Mouse (Mus musculus) lung, embryonic 16.5 days (tissue): ENCODE data around the gene Lce3d. TPM values are rescaled to one million over a fixed set of nuclear protein-coding genes. Genes with fewer than 3 reads are reported as not detected.

Source experiments
- ATAC-seq: fragments of 200-750 bp; cut with Nextera tagmentation; 2 replicates; pipeline ENCODE4 v1.8.0; 2017; ENCODE audit warnings: low read depth, mild to moderate bottlenecking, moderate library complexity
- H3K27ac ChIP-seq: fragments of 300-500 bp; sonication (generic); 2 replicates; pipeline ENCODE4 v1.5.1; 2014; ENCODE audit warnings: mild to moderate bottlenecking, control low read depth, low read length
- H3K27me3 ChIP-seq: fragments of 300-500 bp; sonication (generic); 2 replicates; pipeline ENCODE4 v1.6.1; 2014; ENCODE audit warnings: low read depth, low read length, mixed read lengths; ENCODE audit not compliant: control insufficient read depth, insufficient read depth
- H3K36me3 ChIP-seq: fragments of 300-500 bp; sonication (generic); 2 replicates; pipeline ENCODE4 v1.6.1; 2014; ENCODE audit warnings: low read length; ENCODE audit not compliant: control insufficient read depth, insufficient read depth
- H3K4me1 ChIP-seq: fragments of 300-500 bp; sonication (generic); replicated peaks from 2 replicates; pipeline ENCODE4 v1.6.1; 2014; ENCODE audit warnings: low read length, mixed read lengths; ENCODE audit not compliant: control insufficient read depth, insufficient read depth
- H3K4me2 ChIP-seq: fragments of 300-500 bp; sonication (generic); 2 replicates; pipeline ENCODE4 v1.6.1; 2014; ENCODE audit warnings: low read depth, low read length, control low read depth
- H3K4me3 ChIP-seq: fragments of 300-500 bp; sonication (generic); 2 replicates; pipeline ENCODE4 v1.5.1; 2014; ENCODE audit warnings: mild to moderate bottlenecking, low read length, control low read depth
- H3K9ac ChIP-seq: fragments of 300-500 bp; sonication (generic); 2 replicates; pipeline ENCODE4 v1.6.1; 2014; ENCODE audit warnings: low read length, control low read depth
- H3K9me3 ChIP-seq: fragments of 300-500 bp; sonication (generic); 2 replicates; pipeline ENCODE4 v1.6.1; 2016; ENCODE audit warnings: low read length; ENCODE audit not compliant: control insufficient read depth
- WGBS: fragments of 180-500 bp; shearing (Covaris S2); extraction: QIAGEN DNeasy Blood & Tissue Kit; methylation state at CpG from one replicate; pipeline ENCODE4 v1.1.7; 2014; 5-methylcytosine and 5-hydroxymethylcytosine counted together
- polyA plus RNA-seq: library from polyadenylated mRNA; unstranded; fragments of >200 nt; fragmentation: Nextera tagmentation; extraction: Ambion mirVana; gene quantifications from 2 replicates; pipeline ENCODE4 v1.2.1, GENCODE M21; 2015

Gene Lce3d
- polyA plus RNA-seq = not detected in 2 replicates

DNA sequence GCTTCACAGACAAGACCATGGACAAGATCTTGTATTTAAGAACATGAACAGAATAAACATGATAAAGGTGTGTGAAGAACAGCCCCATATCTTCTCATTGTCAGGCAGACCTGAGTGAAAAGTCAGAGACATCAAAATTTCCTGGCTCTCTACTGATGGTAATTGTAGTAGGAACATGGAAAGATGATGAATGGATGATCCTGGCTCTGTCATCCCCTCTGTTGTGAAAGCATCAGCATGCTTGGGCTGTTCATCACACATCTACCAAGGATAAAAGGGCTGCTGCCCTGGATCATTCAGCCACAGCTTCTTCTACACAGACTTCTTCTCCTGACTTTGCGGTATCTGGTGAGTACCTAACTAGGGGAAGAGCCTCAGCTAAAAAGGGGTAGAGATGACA is at the start of gene Lce3d:
Lce3d (plus strand) TSS at position 301 of the 400 bp plus-strand sequence.
- Histone ChIP-seq H3K4me1 (no peaks in the 10 kb centered on the region), H3K27ac (no peak within 1 kb of the TSS), H3K36me3 (no peaks in the 10 kb centered on the region), H3K9me3 (no peaks in the 10 kb centered on the region), H3K27me3 (no peaks in the 10 kb centered on the region), H3K4me3 (no peak within 1 kb of the TSS), H3K9ac (no peak within 1 kb of the TSS), H3K4me2 (no peak within 1 kb of the TSS)
- WGBS = 93% methylated on average over 1 of the region's 1 CpGs
- no peak for ATAC-seq

DNA sequence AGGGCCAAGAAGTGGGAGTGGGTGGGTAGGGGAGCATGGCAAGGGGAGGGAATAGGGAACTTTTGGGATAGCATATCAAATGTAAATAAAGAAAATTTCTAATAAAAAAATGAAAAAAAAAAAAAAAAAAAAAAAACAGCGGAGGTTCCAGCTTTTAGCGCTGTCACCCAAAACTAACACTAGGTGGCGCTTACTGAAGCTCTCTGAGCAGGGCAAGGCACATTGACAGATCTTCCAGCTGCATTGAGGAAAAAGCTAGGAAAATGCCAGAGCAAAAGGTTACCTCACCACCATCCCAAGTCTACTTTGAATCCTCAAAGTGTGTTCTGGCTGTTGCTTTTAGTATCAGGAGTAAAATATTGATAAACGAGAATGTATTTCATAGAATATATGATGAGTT is 49.6 kb upstream of the Lce3d start:
- Histone ChIP-seq H3K4me3 (no peak overlapping the region), H3K9me3 (no peaks in the 10 kb centered on the region), H3K27ac (no peak overlapping the region), H3K4me2 (no peak overlapping the region), H3K36me3 (no peaks in the 10 kb centered on the region), H3K27me3 (no peaks in the 10 kb centered on the region), H3K4me1 (no peaks in the 10 kb centered on the region), H3K9ac (no peak overlapping the region)
- ATAC-seq = no peak
- 26% methylated on average over 4 of the region's 4 CpGs for WGBS

DNA sequence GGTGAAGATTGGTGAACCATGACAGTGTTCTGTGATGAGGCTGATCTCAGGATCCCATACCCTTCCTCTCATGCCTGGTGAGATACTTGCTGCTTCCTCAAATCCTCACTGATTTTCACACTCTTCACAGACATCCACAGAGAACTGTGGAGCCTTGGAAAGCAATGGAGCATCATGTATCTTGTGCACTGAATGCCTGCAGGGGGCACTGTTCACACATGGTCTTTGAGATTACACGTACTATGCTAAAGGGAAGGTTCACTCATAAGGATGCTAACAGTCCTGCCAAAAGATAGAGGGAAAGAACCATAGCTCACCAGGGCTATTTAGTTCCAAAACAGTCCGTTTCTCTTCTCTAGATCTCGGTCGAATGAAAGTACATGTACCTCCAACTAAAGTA is 36.8 kb upstream of the Lce3d start:
- H3K9me3 ChIP-seq = no peaks in the 10 kb centered on the region
- H3K36me3 ChIP-seq = no peaks in the 10 kb centered on the region
- H3K4me3 ChIP-seq = no peak overlapping the region
- H3K9ac ChIP-seq = no peak overlapping the region
- no peaks in the 10 kb centered on the region for H3K27me3 ChIP-seq
- WGBS = 52% methylated on average over 4 of the region's 4 CpGs
- no peaks in the 10 kb centered on the region for H3K4me1 ChIP-seq
- no peak overlapping the region for H3K4me2 ChIP-seq
- no peak overlapping the region for H3K27ac ChIP-seq
- no peak for ATAC-seq

DNA sequence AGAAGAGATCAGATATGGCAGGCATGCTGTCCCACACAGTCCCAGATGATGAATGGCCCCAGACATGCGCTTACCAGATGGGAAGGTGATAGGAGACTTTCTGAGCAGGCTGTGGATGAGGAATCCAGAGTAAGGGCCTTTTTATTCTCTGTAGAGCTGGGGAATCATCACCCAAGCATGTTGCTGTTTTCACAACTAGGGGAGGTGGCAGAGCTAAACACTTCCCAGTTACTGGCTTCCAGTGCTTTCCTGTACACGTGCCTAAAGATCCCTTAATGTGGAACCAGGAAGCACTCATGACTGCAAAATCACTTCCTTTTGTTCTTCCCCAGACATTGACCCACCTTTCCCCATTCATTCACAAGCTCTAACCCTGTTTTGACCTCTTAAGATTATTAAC is 31.1 kb upstream of the Lce3d start, which contains the start of gene Lce3a:
Lce3a (minus strand) TSS at position 101 of the 400 bp plus-strand sequence.
- H3K4me2 ChIP-seq = no peak within 1 kb of the TSS
- H3K9ac ChIP-seq = no peak within 1 kb of the TSS
- WGBS = 47% methylated on average over 2 of the region's 2 CpGs
- no peaks in the 10 kb centered on the region for H3K9me3 ChIP-seq
- H3K4me1 ChIP-seq = no peaks in the 10 kb centered on the region
- no peak for ATAC-seq
- no peak within 1 kb of the TSS for H3K4me3 ChIP-seq
- H3K27ac ChIP-seq = no peak within 1 kb of the TSS
- H3K36me3 ChIP-seq = no peaks in the 10 kb centered on the region
- no peaks in the 10 kb centered on the region for H3K27me3 ChIP-seq

DNA sequence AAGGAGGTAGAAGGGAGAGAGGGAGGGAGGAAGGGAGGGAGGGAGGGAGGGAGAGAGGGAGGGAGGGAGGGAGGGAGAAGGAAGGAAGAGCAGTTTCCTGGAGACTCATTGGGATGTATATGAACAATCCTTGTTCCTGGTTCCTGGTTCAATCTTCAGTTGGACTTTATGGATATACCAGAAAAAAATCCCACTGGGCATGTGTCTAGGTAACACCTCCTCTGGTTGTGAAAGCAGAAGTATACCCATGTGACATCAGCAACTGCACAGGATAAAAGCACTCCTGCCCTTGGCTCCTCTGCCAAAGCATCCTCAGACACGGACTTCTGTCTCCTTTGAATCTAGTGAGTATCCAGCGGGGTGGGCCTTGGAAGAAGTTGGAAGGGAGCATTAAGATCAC is 24.5 kb upstream of the Lce3d start, which contains the start of gene Lce3b:
Lce3b (plus strand) TSS at position 301 of the 400 bp plus-strand sequence.
- no peak for ATAC-seq
- no peaks in the 10 kb centered on the region for H3K36me3 ChIP-seq
- no peaks in the 10 kb centered on the region for H3K4me1 ChIP-seq
- H3K9me3 ChIP-seq = no peaks in the 10 kb centered on the region
- H3K27me3 ChIP-seq = no peaks in the 10 kb centered on the region
- 43% methylated on average over 2 of the region's 2 CpGs for WGBS
- H3K27ac ChIP-seq = no peak within 1 kb of the TSS
- H3K4me2 ChIP-seq = no peak within 1 kb of the TSS
- no peak within 1 kb of the TSS for H3K4me3 ChIP-seq
- H3K9ac ChIP-seq = no peak within 1 kb of the TSS

DNA sequence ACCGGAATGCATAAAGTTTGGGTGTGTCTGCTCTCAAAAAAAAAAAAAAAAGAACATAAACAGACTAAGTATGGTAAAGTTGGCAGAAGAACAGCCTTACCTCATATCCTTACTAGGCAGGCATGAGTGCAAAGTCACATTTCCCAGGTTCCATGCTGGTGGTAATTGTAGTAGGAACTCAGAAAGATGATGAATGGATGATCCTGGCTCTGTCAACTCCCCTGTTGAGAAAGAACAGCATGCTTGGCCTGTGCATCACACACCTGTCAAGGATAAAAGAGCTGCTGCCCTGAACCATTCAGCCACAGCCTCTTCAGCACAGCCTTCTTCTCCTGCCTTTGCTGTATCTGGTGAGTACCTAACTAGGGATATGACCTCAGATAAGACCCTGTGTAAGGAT is 13.0 kb upstream of the Lce3d start, which contains the start of gene Lce3c:
Lce3c (plus strand) TSS at position 301 of the 400 bp plus-strand sequence.
- no peak within 1 kb of the TSS for H3K4me2 ChIP-seq
- ATAC-seq = no peak
- H3K4me3 ChIP-seq = no peak within 1 kb of the TSS
- no peak within 1 kb of the TSS for H3K27ac ChIP-seq
- no peaks in the 10 kb centered on the region for H3K4me1 ChIP-seq
- no peak within 1 kb of the TSS for H3K9ac ChIP-seq
- H3K36me3 ChIP-seq = no peaks in the 10 kb centered on the region
- 68% methylated on average over 1 of the region's 1 CpGs for WGBS
- no peaks in the 10 kb centered on the region for H3K9me3 ChIP-seq
- no peaks in the 10 kb centered on the region for H3K27me3 ChIP-seq

DNA sequence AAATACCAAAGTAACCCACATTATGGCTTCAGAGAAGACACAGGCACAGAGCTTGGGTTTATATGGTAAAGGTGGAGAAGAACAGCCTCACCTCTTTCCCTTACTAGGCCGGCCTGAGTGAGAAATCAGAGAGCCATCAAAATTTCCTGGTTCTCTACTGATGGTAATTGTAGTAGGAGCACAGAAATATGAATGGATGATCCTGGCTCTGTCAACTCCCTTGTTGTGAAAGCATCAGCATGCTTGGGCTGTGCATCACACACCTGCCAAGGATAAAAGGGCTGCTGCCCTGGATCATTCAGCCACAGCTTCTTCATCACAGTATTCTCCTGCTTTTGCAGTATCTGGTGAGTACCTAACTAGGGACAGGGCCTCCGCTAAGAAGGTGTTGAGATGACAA is 9.6 kb downstream of the Lce3d start, which contains the start of gene Lce3e:
Lce3e (plus strand) TSS at position 301 of the 400 bp plus-strand sequence.
- 83% methylated on average over 2 of the region's 2 CpGs for WGBS
- Histone ChIP-seq H3K4me3 (no peak within 1 kb of the TSS), H3K27ac (no peak within 1 kb of the TSS), H3K4me1 (no peaks in the 10 kb centered on the region), H3K36me3 (no peaks in the 10 kb centered on the region), H3K9me3 (no peaks in the 10 kb centered on the region), H3K27me3 (no peaks in the 10 kb centered on the region), H3K9ac (no peak within 1 kb of the TSS), H3K4me2 (no peak within 1 kb of the TSS)
- ATAC-seq = no peak

DNA sequence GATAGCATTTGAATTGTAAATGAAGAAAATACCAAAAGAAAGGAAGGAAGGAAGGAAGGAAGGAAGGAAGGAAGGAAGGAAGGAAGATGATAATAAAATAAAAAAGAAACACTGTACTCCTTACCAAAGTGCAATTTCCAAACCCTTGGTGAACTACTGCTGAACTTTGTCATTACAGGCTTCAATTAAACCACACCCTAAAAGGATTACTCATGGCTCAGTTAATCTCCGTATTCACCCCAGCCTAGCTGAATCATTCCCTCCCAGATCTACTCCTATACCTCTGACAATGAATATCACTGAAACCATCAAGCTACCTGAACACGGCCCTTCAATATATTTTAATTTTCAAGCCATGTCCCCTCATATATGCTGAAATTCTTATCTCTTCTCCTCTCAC is 21.3 kb downstream of the Lce3d start:
- WGBS = 58% methylated on average over 2 of the region's 2 CpGs
- Histone ChIP-seq H3K4me1 (no peaks in the 10 kb centered on the region), H3K27ac (no peak overlapping the region), H3K36me3 (no peaks in the 10 kb centered on the region), H3K27me3 (no peaks in the 10 kb centered on the region), H3K9ac (no peak overlapping the region), H3K4me3 (no peak overlapping the region), H3K4me2 (no peak overlapping the region), H3K9me3 (no peaks in the 10 kb centered on the region)
- no peak for ATAC-seq

DNA sequence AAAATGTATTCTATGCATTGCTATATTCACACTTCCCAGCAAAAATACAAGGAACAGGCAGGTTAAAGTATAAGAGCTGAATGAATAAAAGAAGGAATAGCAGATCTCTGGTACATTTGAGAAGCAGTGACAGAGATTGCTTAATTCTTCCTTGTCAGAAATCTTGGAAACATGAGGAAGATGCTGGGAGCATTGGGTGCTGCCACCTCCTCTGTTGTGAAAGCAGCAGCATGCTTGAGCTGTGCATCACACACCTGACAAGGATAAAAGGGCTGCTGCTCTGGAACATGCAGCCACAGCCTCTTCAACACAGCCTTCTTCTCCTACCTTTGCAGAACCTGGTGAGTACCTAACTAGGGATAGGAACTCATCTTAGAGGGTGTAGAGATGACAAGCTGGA is 34.7 kb downstream of the Lce3d start, which contains the start of gene Lce3f:
Lce3f (plus strand) TSS at position 301 of the 400 bp plus-strand sequence.
- Histone ChIP-seq H3K4me1 (no peaks in the 10 kb centered on the region), H3K27ac (no peak within 1 kb of the TSS), H3K4me2 (no peak within 1 kb of the TSS), H3K36me3 (no peaks in the 10 kb centered on the region), H3K27me3 (no peaks in the 10 kb centered on the region), H3K4me3 (no peak within 1 kb of the TSS), H3K9me3 (no peaks in the 10 kb centered on the region), H3K9ac (no peak within 1 kb of the TSS)
- ATAC-seq = no peak

DNA sequence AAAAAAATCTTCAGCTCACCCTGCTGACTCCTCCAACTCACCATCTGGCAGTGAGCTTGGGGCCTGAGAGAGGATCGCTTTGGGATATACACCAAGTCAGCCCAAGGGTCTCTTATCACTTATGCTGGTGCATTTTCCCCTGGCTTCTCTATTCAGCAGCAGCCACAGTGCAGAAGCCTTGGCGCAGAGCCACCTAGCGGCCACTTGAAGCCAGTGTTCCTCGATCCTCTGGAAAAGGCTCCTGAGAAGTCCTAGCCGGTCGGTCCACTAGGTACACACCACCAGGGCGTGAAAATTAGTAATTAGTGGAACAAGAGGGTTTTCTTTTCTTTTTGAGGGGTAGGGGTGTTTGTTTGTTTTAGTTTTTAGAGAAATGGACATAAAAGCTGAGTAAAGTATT is 41.5 kb downstream of the Lce3d start:
- H3K4me2 ChIP-seq = no peak overlapping the region
- no peaks in the 10 kb centered on the region for H3K36me3 ChIP-seq
- H3K4me3 ChIP-seq = no peak overlapping the region
- H3K9me3 ChIP-seq = no peaks in the 10 kb centered on the region
- no peak overlapping the region for H3K27ac ChIP-seq
- no peaks in the 10 kb centered on the region for H3K4me1 ChIP-seq
- ATAC-seq = peak; percentile 62
- H3K27me3 ChIP-seq = no peaks in the 10 kb centered on the region
- WGBS = 1% methylated on average over 7 of the region's 7 CpGs
- H3K9ac ChIP-seq = no peak overlapping the region
